Mouse (Mus musculus) lung, postnatal 10 days (tissue): Measurements from ENCODE around the gene Myo1a.
"Not testable (repeated sequence)": the region's sequence is repeated elsewhere in the genome, so short reads cannot be mapped to it uniquely, and the experiment has no call there.

Source experiments
- DNase-seq: peaks from one replicate; pipeline ENCODE4 v3.0.0; 2021

The Myo1a gene

GRCm38 (mm10) chr10:127704766-127705220, at the start of gene Myo1a:
TSS of gene Myo1a (plus strand) at chr10:127705170.
- DNase-seq, result no peak

GRCm38 (mm10) chr10:127657617-127658016, 47.4 kb upstream of the Myo1a start:
- DNase-seq, result not testable (repeated sequence)

GRCm38 (mm10) chr10:127658076-127658475, 46.9 kb upstream of the Myo1a start:
- no peak for DNase-seq

- DNase-seq, result no peak
Measured at GRCm38 (mm10) chr10:127659551-127659950, 45.4 kb upstream of the Myo1a start.

- peak; percentile 55 for DNase-seq
Measured at GRCm38 (mm10) chr10:127661291-127661914, 43.6 kb upstream of the Myo1a start.

- DNase-seq, result peak; percentile 85
Measured at GRCm38 (mm10) chr10:127661915-127662663, 42.9 kb upstream of the Myo1a start.

GRCm38 (mm10) chr10:127662666-127663253, 42.2 kb upstream of the Myo1a start:
- DNase-seq, result peak; percentile 61

GRCm38 (mm10) chr10:127663590-127663989, 41.4 kb upstream of the Myo1a start:
- DNase-seq, result peak; percentile 34

GRCm38 (mm10) chr10:127664166-127664565, 40.8 kb upstream of the Myo1a start:
- no peak for DNase-seq

GRCm38 (mm10) chr10:127664891-127665290, 40.1 kb upstream of the Myo1a start:
- DNase-seq, result no peak

- DNase-seq, result peak; percentile 40
Measured at GRCm38 (mm10) chr10:127665366-127666181, 39.4 kb upstream of the Myo1a start.

- peak; percentile 93 for DNase-seq
Measured at GRCm38 (mm10) chr10:127666501-127667268, 38.3 kb upstream of the Myo1a start, which contains the start of gene Nemp1. TSS of gene Nemp1 (plus strand) at chr10:127666901.

GRCm38 (mm10) chr10:127667269-127668092, 37.5 kb upstream of the Myo1a start:
- DNase-seq, result peak; percentile 97

GRCm38 (mm10) chr10:127668093-127669050, 36.6 kb upstream of the Myo1a start, which contains the start of gene Nab2:
TSS of gene Nab2 (minus strand) at chr10:127668568.
- DNase-seq, result peak; percentile 94

GRCm38 (mm10) chr10:127669170-127669569, 35.8 kb upstream of the Myo1a start:
- peak; percentile 73 for DNase-seq

- no peak for DNase-seq
Measured at GRCm38 (mm10) chr10:127670185-127670584, 34.8 kb upstream of the Myo1a start.

- peak; percentile 56 for DNase-seq
Measured at GRCm38 (mm10) chr10:127671276-127671675, 33.7 kb upstream of the Myo1a start.

GRCm38 (mm10) chr10:127674046-127674655, 30.8 kb upstream of the Myo1a start:
- DNase-seq, result no peak

- peak; percentile 94 for DNase-seq
Measured at GRCm38 (mm10) chr10:127674794-127675522, 30.0 kb upstream of the Myo1a start.
